Mouse (Mus musculus) CD4-positive helper T cell, adult 2 months (primary cell): ENCODE results near the gene Eepd1.
"Not testable (repeated sequence)": the region's sequence is repeated elsewhere in the genome, so short reads cannot be mapped to it uniquely, and the experiment has no call there.

Source experiments
- DNase-seq: peaks from one replicate; pipeline ENCODE4 v3.0.0-alpha.2; 2012; ENCODE audit warnings: low read depth, missing footprints, low spot score

Gene Eepd1

DNA sequence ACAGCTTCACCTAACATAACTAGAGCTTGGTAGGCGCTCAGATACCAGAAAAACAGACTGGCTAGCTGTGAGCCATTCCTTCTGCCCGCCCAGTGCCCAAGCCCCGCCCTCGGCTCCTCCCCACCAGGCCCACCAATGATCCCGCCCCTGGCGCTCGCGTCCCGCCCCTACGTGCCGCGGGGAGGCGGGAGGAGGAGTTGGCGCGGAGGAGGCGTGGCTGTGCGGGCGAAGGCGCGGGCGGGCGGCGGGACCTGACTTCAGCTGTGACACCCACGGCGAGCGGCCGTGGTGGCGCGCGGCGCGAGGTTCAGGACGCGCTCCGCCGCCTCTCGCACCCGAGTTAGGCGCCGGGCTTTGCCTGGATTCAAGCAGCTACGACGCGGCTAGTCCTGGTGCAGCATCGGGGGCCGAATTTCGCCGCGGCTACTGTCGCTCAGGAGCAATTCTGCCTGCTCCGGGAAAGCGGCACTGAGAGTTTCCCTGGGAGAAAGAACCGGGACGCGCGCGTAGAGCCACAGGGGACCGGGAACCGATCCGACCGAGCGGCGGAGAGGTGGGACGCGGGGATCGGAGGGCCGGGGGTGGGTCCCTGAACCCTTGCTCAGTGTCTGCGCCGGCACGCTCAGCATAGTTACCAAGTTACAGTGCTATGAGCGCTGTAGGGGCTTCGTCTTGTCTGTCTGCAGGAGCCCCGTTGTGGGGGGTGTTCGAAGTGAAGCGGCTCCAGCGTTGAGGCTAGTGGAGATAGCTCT lies at the start of gene Eepd1:
Gene Eepd1 (plus strand): TSS at position 204 of the 752 bp plus-strand sequence.
- peak; percentile 93 for DNase-seq

DNA sequence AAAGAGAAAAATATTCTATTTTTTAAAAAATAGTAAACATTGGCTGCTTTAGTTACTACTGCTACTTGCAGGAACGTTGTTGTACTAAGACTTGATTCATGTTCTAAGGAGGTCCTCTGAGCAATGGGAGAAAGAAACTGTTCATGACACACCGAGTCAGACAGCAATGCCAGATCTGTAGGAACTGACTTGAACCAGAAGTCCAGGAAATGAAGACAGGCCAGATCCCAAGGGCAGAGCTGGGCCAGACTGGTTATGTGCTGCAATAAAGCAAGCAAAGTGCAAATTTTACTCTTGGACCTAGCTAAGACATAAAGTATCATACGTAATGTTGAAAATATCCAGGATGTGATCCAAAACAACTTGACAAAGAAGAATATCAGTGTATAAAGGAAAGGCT lies 42.5 kb upstream of the Eepd1 start:
- DNase-seq, result no peak

GRCm38 (mm10) chr9:25440046-25440445 lies 41.3 kb upstream of the Eepd1 start:
- not testable (repeated sequence) for DNase-seq

DNA sequence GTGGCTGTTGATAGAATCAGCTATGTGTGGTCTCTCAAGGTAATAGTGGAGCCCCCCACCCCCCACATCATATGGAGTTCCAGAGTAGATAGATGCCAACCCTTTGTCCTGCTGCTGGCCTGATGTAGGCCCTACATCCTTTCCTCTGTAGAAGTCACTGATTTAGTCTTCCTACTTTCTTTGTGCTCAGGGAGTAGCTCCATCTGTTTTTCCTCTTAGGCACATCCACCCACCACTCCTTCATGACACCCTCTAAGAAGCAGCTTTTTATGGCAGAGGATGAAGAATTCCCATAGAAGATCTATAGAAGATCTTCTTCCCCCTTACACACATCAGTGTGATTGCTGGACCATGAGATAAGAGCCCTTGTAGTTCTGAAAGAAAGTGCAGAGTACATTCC lies 39.3 kb upstream of the Eepd1 start:
- no peak for DNase-seq

- no peak for DNase-seq
Measured at GRCm38 (mm10) chr9:25443029-25443428, 38.3 kb upstream of the Eepd1 start.

DNA sequence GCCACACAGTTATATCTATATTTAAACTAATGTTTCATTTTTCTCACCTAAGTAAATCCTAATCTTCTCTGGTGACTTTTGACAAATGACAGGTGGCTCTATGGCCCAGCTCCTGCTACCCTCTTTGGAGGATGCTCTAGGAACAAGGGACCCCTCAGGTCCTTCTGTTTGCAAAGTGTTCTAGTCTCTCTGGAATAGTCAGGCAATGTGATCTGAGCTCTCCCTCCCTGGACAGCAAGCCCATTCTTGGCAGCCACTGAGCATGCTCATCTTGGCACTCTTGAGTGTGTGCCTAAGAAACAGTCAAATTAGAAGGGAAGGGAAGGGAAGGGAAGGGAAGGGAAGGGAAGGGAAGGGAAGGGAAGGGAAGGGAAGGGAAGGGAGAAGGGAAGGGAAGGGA lies 37.8 kb upstream of the Eepd1 start:
- no peak for DNase-seq

DNA sequence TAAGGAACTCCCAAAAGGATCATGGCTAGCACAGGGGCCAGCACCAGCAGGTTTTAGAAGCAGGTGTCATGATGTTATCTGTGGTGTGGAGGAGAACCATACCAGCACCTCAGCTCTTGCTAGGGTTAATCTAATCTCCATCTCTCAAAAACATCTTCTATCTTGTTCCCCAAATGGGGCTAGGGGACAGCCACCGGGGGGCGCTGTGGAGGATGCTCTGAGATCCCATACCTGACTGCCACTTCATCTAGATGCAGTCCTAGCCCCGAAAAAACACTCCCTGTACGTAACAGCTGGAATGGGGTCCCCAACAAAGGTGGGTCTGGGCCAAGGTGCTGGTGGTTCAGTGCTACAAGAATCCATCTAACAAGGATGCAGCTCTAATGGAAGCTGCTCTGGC lies 31.0 kb upstream of the Eepd1 start:
- no peak for DNase-seq

DNA sequence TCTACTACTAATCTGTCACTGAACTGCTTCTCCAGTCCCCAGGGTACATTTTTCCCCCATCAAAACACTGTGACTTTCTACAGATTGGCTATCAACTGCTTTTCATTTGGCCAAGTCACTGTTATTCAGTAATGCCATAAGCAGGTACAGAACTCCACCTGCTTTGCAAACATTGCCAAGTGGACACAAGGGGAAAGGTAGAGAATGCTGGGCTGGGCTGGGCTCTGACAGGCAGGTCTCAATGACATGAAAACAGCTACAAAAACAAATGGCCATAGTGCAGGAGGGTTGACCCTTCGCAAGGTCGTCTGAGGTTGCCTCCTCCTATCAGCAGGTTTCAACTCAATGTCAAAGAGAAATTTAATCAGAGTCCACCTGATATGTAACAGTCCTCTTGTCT lies 26.3 kb upstream of the Eepd1 start:
- DNase-seq, result no peak

DNA sequence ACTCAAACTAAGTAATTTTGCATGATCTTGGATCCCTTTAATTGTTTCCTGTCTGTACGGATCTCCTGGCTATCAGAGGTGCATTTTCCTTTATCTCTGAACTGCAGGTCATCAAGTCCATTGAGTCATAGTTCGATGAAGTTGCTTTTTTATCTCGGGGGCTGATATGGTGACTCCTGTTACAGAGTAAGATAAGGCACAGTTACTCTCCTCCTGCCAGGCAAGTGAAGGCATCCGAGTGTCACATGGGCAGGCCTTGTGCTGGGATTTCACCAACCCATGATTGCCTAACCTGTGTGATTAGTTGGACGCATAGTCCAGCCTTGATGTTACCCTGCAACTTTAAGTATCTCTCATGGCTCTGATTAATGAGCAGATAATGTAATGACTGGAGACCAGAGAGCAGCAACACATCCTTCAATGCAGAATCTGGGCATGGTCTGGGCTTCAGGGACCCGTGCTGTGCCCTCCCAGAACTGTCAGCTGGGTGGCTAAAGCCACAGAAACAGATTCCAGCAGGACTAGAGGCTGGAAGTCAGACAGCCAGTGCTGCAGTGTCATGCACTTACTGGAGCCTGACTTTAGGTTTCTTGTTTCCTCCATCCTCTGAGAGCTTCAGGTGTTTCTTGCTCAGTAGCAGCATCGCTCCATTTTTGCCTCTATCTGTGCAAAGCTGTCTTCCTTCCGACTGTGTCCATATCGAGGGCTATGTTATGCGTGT lies 20.4 kb upstream of the Eepd1 start:
- no peak for DNase-seq

DNA sequence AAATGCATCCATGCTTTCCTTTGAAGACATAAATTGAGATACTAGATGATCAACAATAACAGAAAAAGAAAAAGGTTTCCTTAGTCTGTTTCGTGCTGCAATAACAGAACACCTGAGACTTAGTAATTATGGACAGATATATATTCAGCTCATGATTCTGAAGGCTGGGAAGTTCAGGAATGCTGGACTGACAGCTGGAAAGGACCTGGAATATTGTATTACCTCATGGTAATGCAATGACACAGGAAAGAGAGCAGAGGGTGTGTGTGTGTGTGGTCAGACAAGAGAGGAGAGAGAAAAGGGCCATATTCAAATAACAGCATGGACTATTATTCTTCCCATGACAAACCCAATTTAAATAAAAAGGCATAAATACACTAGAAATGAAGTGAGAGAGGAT lies 17.0 kb upstream of the Eepd1 start:
- no peak for DNase-seq

DNA sequence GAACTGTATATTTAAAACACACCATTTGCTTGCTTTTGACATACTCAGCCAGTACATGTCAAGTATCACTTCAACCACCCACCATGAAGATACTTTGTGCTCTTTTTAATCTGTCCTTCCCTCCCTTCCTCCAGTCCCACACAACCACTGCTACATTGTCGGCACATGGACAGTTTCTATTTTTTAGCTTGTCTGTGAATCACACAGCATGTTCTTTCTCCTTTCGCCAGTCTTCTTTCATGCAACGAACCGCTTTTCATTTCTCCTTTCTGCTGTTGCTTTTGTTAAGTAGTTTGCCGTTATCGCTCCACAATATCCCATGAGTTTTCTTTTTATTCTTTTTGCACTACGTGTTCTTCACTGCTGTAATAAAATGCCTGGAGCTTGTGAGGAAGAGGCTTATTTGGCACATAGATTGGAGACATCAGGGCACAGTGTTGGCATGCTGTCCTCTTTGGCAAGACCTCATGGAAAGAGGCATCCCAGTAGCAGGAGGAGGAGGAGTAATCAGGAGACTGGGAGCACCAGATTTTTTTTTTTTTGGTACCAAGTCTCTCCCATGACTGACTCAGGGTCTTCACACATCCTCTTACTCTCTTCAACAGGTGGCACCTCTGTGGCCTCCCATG lies 1.8 kb upstream of the Eepd1 start:
- no peak for DNase-seq

GRCm38 (mm10) chr9:25480676-25481075 lies 671 bp upstream of the Eepd1 start:
- no peak for DNase-seq

GRCm38 (mm10) chr9:25482322-25482998 lies 1.1 kb downstream of the Eepd1 start:
- DNase-seq, result peak; percentile 27

DNA sequence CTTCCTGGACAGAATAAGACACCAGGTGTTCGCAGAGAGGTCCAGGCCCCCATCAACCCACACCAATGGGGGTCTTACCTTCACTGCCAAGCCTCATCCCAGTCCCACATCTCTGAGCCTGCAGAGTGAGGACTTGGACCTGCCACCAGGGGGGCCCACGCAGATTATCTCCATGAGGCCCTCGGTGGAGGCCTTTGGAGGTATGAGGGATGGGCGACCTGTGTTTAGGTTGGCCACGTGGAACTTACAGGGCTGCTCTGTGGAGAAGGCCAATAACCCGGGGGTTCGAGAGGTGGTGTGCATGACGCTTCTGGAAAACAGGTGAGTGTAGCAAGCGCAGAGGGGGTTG lies 1.6 kb downstream of the Eepd1 start:
- no peak for DNase-seq

- DNase-seq, result no peak
Measured at GRCm38 (mm10) chr9:25483931-25484618, 2.7 kb downstream of the Eepd1 start.

DNA sequence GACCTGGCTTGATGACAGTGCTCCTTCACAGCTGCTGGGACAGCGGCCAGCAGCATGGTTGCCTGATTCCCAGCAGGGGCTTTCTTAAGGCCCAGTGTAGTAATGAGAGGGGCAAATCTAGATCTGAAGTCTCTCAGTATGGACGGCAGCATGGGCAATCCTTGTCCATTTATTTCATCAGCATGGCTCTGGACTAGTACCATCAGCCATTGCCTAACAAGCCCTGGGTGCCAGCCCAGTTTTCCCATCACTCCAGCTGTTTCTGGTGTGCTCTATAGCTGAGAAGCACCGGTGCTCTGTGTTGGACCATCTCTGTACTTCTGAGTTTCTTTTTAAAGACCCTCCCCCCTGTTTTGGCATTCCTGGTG lies 3.3 kb downstream of the Eepd1 start:
- no peak for DNase-seq

- no peak for DNase-seq
Measured at GRCm38 (mm10) chr9:25485006-25485405, 3.7 kb downstream of the Eepd1 start.

DNA sequence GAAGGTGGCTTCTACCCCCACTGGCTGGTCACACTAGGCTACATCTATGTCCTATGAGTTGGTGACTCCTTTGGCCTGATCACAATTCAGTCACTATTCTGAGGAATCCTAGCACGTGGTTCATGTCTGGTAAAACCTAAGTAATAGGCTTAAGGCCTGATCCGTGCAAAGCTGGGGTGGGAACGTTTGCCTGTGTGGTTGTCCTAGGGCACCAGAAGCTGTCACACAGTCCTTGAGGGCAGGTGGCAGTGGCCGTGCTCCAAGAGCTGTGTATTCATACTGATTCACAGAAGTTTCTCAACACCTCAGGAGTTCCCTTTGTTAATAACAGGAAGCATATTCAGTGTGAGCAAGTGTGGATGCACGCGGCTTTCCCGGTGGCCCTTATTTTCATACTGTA lies 4.1 kb downstream of the Eepd1 start:
- no peak for DNase-seq

DNA sequence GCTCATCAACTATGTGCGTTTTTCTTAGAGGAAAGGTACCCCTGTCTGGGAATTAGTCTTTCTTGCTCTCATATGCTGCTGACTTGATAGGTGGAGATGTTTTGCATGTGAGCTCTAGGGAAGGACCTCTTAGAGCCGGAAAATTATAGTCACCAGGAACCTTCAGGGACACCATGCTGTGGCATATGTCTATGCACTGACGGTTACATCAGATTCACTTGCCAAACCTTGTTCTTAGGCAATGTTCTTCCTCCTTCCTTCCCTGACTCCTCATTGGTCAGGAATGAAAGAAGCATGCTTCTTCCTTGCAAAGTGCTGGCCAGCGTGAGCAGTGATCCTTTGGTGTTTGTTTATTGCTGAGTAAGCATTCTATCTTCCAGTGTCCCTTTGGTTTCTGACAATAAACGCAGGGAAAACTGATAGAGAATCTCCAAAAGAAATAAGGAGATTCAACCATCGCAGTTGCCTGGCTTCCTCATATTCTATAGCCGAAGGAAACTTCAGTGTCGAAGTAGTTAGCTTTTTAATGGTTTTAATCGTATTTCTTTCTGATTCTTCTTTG lies 5.0 kb downstream of the Eepd1 start:
- DNase-seq, result no peak

DNA sequence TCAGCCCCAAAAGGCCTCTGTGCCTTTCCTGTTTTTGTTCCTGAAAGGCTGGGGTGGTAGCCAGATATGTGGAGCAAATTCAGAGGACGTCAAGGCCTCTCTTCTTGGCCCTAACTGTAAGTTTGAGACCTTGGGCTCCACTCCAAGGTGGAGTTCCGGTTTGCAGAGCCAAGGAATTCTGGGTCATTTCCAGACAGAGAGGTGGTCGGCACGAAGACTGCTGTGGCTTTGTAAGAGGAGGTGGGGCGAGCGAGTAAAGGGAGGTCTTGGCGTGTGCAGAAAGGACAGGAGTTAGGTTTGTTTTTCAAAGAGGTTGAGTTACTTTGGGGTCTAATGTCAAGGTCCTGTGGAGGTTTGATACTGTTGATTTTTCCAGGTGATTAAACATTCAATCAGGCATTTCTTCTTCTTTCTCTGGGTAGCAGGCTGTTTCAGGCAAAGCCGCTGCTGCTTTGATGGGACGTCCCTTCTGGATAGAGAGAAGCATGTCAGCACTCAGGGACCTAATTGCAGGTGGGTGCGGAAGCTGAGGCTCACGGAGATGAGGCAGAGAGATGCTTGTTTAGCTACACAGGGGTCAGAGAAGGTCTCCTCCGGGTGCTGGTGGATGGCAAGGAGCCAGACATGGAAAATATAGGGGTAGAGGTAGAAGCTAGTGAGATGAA lies 6.2 kb downstream of the Eepd1 start:
- DNase-seq, result no peak

- DNase-seq, result no peak
Measured at GRCm38 (mm10) chr9:25488581-25488980, 7.2 kb downstream of the Eepd1 start.
